Mouse (Mus musculus) thymus, postnatal 14 days (tissue): ENCODE results near the gene Stpg1.

Experiments
- DNase-seq: peaks from one replicate; pipeline ENCODE4 v3.0.0; 2021

Stpg1 gene

GRCm38 (mm10) chr4:135565400-135565799, 70.8 kb downstream of the Stpg1 start:
- DNase-seq = no peak

GRCm38 (mm10) chr4:135567042-135567441, 72.5 kb downstream of the Stpg1 start:
- no peak for DNase-seq

GRCm38 (mm10) chr4:135567484-135567883, 72.9 kb downstream of the Stpg1 start:
- DNase-seq = no peak

GRCm38 (mm10) chr4:135569201-135569600, 74.6 kb downstream of the Stpg1 start:
- DNase-seq = peak; percentile 49

GRCm38 (mm10) chr4:135570152-135571036, 75.8 kb downstream of the Stpg1 start:
- DNase-seq = peak; percentile 71

- no peak for DNase-seq
These were observed 76.5 kb downstream of the Stpg1 start for GRCm38 (mm10) chr4:135571037-135571550.

- no peak for DNase-seq
These were observed 77.7 kb downstream of the Stpg1 start for GRCm38 (mm10) chr4:135572276-135572675.

GRCm38 (mm10) chr4:135573251-135573808, 78.7 kb downstream of the Stpg1 start, which contains the start of gene Grhl3:
Gene Grhl3, minus strand, starts transcription at chr4:135573630.
- DNase-seq = peak; percentile 85

GRCm38 (mm10) chr4:135575365-135576140, 81.0 kb downstream of the Stpg1 start:
- no peak for DNase-seq

GRCm38 (mm10) chr4:135578490-135578889, 83.9 kb downstream of the Stpg1 start:
- DNase-seq = no peak

- no peak for DNase-seq
These were observed 85.1 kb downstream of the Stpg1 start for GRCm38 (mm10) chr4:135579695-135580094.

GRCm38 (mm10) chr4:135581222-135581910, 86.8 kb downstream of the Stpg1 start:
- no peak for DNase-seq

- DNase-seq = no peak
These were observed 90.2 kb downstream of the Stpg1 start for GRCm38 (mm10) chr4:135584838-135585237.
